ENCODE assay signal across 8 mouse cellular contexts in genomic region chr1:88205294-88205922, GRCm38 (mm10). TPM values are rescaled to one million over a fixed set of nuclear protein-coding genes. Genes with fewer than 3 reads are reported as not detected.
DNase-seq lines count a peak whose midpoint lies in the region; ATAC-seq and TF ChIP-seq lines count a peak whose summit lies in the region.

Gene Dnajb3 (minus strand): TSS chr1:88205782.

- no peak within 1 kb of the TSS for H3K27ac ChIP-seq in limb, embryonic 14.5 days (replicated peaks; ENCODE audit: low read depth, low read length)
- H3K27ac ChIP-seq in midbrain, embryonic 15.5 days = peak within 1 kb of the TSS; percentile 58; the same call in 1 of the 2 replicates

- TF ChIP-seq POLR2A in limb, embryonic 14.5 days (IDR thresholded peaks at IDR 0.05; ENCODE audit: borderline replicate concordance, extremely low read depth, insufficient read depth, insufficient read length) = 0 out of 2 replicates have a peak, but pooled peaks have one; percentile 60

- no peaks in the 10 kb centered on the region for H3K36me3 ChIP-seq in limb, embryonic 14.5 days (ENCODE audit: control insufficient read depth, insufficient read depth, low read length)
- no peaks in the 10 kb centered on the region for H3K36me3 ChIP-seq in midbrain, embryonic 15.5 days (replicated peaks)
- H3K36me3 ChIP-seq in splenic B cell, adult 2 months (ENCODE audit: control insufficient read depth, insufficient read depth, low read length, poor library complexity, severe bottlenecking) = no peaks in the 10 kb centered on the region

- peaks cover 3% of the 10 kb centered on the region; the same call in 1 of the 2 replicates for H3K4me1 ChIP-seq in limb, embryonic 14.5 days (ENCODE audit: control insufficient read depth, insufficient read depth, low read length)
- H3K4me1 ChIP-seq in midbrain, embryonic 15.5 days = peaks cover 10% of the 10 kb centered on the region

- DNase-seq in gastrocnemius, postnatal 10 days = peak; percentile 77
- DNase-seq in gastrocnemius, adult 8-10 months (ENCODE audit: low spot score in 2 of 2) = no peak
- peak; percentile 73 for DNase-seq in embryo, embryonic 11.5 days (ENCODE audit: low read depth, low spot score)
- peak; percentile 26 to 53 for DNase-seq in heart, adult 9 months (ENCODE audit: low spot score in 2 of 2)
- peak; percentile 52 for DNase-seq in kidney, adult 9 months
- DNase-seq in limb, embryonic 14.5 days (ENCODE audit: low spot score) = peak; percentile 82
- DNase-seq in splenic B cell, adult 2 months (ENCODE audit: low read depth, low spot score) = peak; percentile 38

- H3K4me3 ChIP-seq in limb, embryonic 14.5 days (replicated peaks; ENCODE audit: low read length) = peak within 1 kb of the TSS; percentile 46
- H3K4me3 ChIP-seq in midbrain, embryonic 15.5 days = peak within 1 kb of the TSS; percentile 58

- peak; percentile 100 for ATAC-seq in limb, embryonic 14.5 days (ENCODE audit: low FRiP score, low read depth)
- peak; percentile 100 for ATAC-seq in midbrain, embryonic 15.5 days (replicated peaks)

- H3K27me3 ChIP-seq in limb, embryonic 14.5 days (ENCODE audit: control insufficient read depth, insufficient read depth, low read length) = no peaks in the 10 kb centered on the region
- no peaks in the 10 kb centered on the region for H3K27me3 ChIP-seq in midbrain, embryonic 15.5 days (replicated peaks)
- H3K27me3 ChIP-seq in splenic B cell, adult 2 months (ENCODE audit: control insufficient read depth, insufficient read depth, low read length, poor library complexity, severe bottlenecking) = no peaks in the 10 kb centered on the region

- peaks cover 11% of the 10 kb centered on the region for H3K9me3 ChIP-seq in limb, embryonic 14.5 days (ENCODE audit: control insufficient read depth, low read length)
- no peaks in the 10 kb centered on the region; the same call in 1 of the 2 replicates for H3K9me3 ChIP-seq in midbrain, embryonic 15.5 days

- 6% methylated on average over 45 of the region's 62 CpGs for WGBS in limb, embryonic 14.5 days
- WGBS in midbrain, embryonic 15.5 days = 6% methylated on average over 62 of the region's 62 CpGs

- H3K4me2 ChIP-seq in limb, embryonic 14.5 days (replicated peaks; ENCODE audit: low read depth, low read length, severe bottlenecking) = peak within 1 kb of the TSS; percentile 84
- peak within 1 kb of the TSS; percentile 89 for H3K4me2 ChIP-seq in midbrain, embryonic 15.5 days

- H3K9ac ChIP-seq in limb, embryonic 14.5 days (ENCODE audit: low read depth, low read length, severe bottlenecking) = peak within 1 kb of the TSS; percentile 77
- peak within 1 kb of the TSS; percentile 73 for H3K9ac ChIP-seq in midbrain, embryonic 15.5 days

RNA-seq across cellular contexts. Expression of gene Dnajb3, which starts in this region (rescaled TPM):
- total RNA-seq in gastrocnemius, postnatal 10 days (2021) = 1 to 10 TPM in 1 of 2 experiments, under 1 TPM in 1; 0.75 to 1.1 TPM
- total RNA-seq in gastrocnemius, adult 8-10 months (2022) = not detected
- 9.1 and 10.2 TPM in 2 replicates for polyA plus RNA-seq in limb, embryonic 14.5 days (2012; rRNA removed)
- 9.4 and 10.5 TPM in 2 replicates for polyA plus RNA-seq in limb, embryonic 14.5 days (2014; fragmentation: Nextera tagmentation; extraction: Ambion mirVana)
- polyA plus RNA-seq in midbrain, embryonic 15.5 days (2015; fragmentation: Nextera tagmentation; extraction: Ambion mirVana) = 13.2 and 13.5 TPM in 2 replicates

Comparison
In these comparisons a context has a peak if more than half of its experiments do, and no peak if none do; other contexts are left out.
1. DNase-seq: peak in gastrocnemius, postnatal 10 days (single experiment), embryo, embryonic 11.5 days (single experiment), heart, adult 9 months (2 of 2), kidney, adult 9 months (single experiment), limb, embryonic 14.5 days (single experiment) and splenic B cell, adult 2 months (single experiment); none in gastrocnemius, adult 8-10 months (0 of 2).